Mouse (Mus musculus): ENCODE results near the gene Adcy5. TPM values are rescaled to one million over a fixed set of nuclear protein-coding genes. Genes with fewer than 3 reads are reported as not detected.

Gene Adcy5
- polyA plus RNA-seq, 1 experiment, result 12.1 TPM

DNA sequence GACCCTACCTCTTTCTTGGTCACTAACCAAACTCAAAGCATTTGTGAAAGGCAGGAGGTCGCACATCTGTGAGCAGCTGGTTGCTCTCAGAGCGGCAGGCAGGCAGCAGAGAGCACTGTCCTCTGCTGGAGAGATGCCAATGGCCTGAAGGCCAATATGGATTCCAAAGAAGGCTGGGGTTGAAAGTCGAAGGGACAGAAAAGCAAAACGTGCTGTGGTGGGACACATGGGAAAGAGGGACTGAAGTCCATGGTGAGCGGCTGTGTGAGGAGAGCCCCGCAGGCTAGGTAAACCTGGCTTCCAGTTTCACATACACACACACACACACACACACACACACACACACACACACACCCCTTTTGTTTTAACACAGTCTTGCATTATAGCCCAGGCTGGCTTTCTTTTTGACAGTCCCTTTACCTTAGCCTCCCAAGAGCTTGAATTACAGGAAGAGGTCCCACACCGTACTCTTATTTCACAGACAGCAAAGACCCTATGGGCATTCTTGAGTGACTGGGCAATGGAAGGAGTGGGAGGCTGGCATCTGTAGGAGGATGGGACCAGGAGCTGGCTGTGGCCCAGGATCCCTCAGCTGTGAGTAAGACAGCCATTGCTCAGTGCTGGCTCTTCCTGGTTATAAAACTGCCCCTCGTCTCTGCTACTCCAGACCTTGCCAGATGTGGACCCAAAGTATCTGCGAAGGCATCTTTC is 45.9 kb downstream of the Adcy5 start:
- no peak for DNase-seq (ENCODE audit: low read depth, low spot score)
- WGBS, result 66% methylated on average over 9 of the region's 9 CpGs

DNA sequence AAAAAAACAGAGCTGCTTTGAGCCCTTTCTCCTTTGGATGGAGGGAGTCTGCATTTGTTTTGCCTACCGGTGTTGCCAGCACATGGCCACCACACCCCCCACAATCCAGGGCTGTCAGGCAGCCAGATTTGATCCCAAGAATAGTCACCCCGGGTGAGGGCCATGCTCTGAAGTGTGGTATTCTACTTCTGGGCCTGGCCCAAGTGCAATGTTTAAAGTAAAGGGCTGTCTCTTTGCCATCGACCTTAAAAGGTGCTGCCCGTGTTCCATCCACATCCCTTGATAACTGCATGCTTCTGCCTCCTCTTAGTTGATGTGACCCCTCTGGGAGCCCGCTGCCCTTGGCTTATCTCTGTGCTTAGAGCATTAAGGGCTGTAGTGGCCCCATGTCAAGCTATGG is 46.6 kb downstream of the Adcy5 start:
- 63% methylated on average over 5 of the region's 5 CpGs for WGBS
- DNase-seq (ENCODE audit: low read depth, low spot score), result no peak

DNA sequence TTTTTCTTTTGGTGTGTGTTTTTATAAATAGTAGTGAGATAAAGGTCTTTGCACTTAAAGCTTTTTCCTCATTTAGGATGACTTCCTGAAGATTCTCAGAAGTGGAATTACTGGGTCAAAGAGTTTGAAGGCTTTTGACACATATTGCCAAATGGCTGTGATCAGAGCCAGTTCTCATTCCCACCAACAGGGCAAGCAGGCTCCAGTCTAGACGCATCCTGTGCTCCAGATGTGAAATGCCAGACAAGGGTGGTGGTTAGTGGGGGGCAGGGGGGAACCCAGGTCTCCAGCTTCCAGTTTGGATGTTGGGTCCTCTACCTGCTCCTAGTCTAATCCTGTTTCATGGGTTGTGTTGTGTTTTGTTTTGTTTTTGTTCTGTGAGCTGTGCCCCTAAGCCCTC is 48.8 kb downstream of the Adcy5 start:
- 81% methylated on average over 1 of the region's 1 CpGs for WGBS
- DNase-seq (ENCODE audit: low read depth, low spot score), result no peak

DNA sequence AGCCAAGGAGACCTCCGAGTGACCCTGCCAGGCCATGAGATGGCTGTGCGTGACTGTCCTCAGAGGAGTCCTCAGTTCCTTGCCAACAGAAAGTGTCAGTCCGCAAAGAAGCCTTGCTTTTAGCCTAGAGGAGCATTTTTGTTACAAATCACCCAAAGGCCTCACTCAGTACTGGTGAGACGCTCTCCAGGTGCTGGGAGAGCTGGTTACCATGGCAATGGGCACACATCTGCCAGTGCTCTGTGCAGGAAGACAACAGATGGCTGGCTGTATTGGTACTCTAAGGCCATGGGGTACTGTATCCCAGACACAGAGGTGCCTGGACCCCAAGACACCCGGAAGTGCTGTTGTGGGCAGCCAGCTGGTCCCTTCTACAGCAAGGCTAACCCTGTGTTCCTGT is 51.0 kb downstream of the Adcy5 start:
- WGBS, result 76% methylated on average over 5 of the region's 5 CpGs
- no peak for DNase-seq (ENCODE audit: low read depth, low spot score)

DNA sequence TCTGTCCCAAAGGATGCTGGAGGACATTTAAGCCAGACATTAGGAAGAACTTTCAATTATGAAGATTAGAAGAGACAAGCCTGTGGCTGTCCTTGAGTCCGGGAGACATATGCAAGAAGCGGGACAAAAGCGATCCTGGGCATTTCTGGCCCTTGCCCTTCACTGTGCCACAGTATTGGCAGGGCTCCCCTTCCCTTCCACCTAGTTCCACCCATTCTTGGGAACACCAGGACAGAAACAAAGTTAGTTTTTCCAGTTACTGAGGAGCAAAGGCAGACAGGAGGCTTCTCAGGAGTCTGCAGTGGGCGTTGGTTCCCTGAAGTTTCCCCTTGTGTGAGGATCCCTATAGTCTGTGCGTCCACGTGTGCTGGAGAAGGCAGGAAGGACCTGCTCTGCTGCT is 51.7 kb downstream of the Adcy5 start:
- DNase-seq (ENCODE audit: low read depth, low spot score), result no peak
- WGBS, result 84% methylated on average over 6 of the region's 6 CpGs

DNA sequence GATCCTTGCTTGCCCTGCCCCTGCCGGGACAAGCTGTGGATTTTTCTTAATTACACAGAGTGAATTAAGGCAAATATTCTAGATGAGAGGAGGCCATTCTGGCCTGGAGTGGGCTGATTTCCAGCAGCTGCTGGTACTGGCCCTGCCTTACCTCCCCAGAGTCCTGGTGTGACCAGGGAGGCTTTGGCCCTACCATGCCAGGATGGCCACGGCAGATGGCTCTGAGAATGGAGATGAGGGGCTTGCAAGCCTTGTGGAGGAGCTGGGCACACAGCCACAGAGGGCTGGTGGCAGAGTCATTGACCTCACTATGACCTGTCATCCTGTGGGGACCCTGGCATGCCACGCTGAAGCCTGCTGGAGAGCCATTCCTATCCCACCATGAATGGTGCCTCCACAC is 54.1 kb downstream of the Adcy5 start:
- WGBS, result 68% methylated on average over 3 of the region's 3 CpGs
- DNase-seq (ENCODE audit: low read depth, low spot score), result no peak

DNA sequence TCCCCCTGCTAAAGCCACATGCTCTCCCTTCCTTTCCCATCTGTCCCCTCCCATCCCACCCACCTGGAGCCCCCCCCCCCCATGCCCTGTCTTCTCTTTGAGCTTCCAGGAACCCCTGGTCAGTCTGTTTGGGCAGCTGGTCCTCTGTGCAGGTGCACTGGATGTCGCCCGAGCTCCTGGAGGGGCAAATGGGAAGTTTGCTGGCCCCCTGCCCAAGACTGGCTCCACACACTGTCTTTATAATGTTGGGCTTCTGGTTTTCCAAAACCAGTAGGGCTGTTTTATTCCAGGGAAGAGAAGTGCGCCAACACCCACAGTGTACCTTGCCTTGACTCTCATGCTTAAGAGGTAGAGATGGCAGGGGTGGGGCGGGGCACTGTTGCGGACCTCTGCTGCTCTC is 55.1 kb downstream of the Adcy5 start:
- DNase-seq (ENCODE audit: low read depth, low spot score), result no peak
- WGBS, result 65% methylated on average over 5 of the region's 5 CpGs

DNA sequence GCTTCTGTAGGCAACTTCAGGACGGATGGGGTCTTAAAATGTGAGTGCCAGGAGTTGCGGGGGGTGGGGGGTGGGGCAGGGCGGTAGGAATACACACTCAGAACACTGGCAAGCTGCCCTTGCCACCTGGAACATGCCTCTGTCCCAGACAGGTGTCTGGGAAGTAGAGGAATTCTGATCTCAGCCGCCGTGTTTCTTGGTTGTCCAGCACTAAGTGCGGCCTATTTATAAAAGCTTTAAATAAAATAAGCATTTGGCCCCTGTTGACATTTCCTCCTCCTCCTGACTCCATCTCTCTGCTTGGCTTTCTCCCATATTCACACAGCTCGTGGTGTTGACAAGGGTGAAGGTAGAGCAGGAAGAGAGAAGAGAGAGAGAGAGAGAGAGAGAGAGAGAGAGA is 60.4 kb downstream of the Adcy5 start:
- no peak for DNase-seq (ENCODE audit: low read depth, low spot score)
- WGBS, result 28% methylated on average over 7 of the region's 7 CpGs

DNA sequence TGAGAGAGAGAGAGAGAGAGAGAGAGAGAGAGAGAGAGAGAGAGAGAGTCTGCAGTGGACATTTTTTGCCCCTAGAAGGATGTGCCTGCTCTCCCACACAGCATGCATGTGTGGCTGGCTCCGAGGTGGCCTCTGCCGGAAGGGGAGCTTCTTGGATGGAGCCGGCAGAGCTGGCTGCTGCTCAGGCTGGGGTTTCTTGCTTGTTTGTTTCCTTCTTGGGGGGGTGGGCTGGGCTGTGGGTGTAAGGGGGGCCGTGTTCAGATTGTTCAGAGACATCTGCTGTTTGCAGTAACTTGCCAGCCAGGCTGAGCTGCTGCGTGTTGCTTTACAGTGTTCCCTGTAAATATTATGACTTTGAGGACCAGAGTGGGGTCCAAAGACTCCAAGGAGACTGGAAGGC is 60.8 kb downstream of the Adcy5 start:
- 55% methylated on average over 5 of the region's 5 CpGs for WGBS
- no peak for DNase-seq (ENCODE audit: low read depth, low spot score)

DNA sequence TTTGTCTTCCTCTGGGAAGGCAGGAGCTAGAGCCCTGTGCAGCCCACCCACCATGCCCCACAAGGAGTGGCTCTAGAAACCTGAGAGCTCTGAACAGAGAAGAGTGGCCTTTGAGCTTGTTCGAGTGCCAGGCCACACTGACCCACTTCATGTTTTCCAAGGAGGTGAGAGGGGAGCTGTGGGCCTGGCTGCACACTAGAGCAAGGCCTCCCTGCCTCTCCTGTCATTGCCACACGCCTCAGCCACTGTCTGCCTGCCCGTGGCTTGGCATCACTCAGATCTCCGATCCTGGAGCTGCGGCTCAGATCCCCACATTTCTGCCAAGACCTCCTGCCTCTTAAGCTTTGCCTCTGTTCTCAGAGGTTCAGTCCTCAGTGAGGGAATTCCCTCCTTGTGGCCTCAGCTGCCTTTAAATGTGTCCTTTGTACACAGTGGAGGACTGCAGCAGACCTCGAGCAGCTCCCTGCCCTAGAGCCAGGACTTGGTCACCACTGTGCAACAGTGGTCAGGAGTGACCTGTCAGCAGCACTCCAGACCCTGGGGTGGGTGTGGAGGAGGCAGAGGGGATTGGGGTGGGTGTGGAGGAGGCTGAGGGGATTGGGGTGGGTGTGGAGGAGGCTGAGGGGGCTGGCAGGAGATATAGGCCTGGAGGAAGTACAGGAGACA is 62.3 kb downstream of the Adcy5 start:
- WGBS, result 65% methylated on average over 6 of the region's 6 CpGs
- no peak for DNase-seq (ENCODE audit: low read depth, low spot score)

DNA sequence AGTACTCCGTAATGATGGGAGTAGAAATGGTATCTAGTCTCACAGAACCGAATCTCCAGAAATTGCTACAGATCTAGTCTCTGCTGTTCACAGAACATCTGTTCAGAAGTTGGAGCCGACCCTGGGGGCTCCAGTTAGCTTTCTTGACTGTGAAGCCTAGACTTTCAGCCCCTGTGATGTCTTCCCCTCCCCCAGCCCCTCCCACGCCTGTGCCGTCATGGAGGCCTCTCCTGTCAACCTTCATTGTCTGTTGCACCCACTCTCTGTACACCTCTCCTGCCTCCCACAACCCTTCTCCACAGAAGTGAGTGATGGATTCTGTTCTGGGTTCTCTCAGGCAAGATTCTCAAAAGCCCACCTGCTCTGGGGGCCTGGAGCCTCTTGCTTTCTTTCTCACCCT is 65.7 kb downstream of the Adcy5 start:
- 76% methylated on average over 5 of the region's 5 CpGs for WGBS

DNA sequence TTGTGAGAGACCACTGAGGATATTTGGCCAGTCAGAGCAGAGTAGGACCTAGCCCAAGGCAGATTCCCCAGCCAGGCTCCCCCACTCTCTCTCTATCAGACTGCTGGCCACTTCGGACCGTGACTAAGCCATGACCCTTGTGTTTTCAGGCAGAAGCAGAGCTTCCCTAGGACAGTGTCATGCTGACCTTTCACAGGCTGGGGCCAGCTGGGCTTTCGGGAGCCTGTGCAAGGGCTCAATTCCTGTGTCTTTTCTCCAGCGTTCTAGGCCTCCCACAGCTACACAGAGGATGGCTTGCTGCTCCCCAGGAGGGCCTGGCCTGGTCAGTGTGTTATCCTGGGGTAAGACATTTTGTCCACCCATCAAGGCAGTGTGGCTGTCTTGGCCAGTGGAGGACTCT is 66.9 kb downstream of the Adcy5 start:
- WGBS, result 76% methylated on average over 4 of the region's 4 CpGs
- no peak for DNase-seq (ENCODE audit: low read depth, low spot score)

More for the DNA sequence above, 65.7 kb downstream of the Adcy5 start:
- no peak for DNase-seq (ENCODE audit: low read depth, low spot score)

DNA sequence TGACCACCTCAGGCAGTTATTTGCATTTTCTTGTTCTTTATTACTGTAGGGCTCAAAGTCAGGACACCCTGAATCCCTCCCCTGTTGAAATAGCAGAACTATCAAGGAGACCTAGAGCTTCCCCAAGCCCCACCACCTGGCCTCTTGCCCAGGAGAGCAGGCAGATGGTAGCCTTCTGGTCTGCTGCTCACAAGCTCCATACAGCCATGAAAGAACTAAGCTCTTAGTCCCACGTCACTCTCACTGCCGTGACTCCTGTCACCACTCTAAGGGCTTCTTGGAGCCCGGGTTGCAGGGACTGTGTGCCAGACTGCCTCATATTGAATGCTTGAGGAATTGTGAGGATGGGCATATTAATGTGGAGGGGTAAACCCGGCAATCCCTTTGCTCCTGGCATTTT is 69.3 kb downstream of the Adcy5 start:
- 81% methylated on average over 4 of the region's 4 CpGs for WGBS
- DNase-seq (ENCODE audit: low read depth, low spot score), result no peak

DNA sequence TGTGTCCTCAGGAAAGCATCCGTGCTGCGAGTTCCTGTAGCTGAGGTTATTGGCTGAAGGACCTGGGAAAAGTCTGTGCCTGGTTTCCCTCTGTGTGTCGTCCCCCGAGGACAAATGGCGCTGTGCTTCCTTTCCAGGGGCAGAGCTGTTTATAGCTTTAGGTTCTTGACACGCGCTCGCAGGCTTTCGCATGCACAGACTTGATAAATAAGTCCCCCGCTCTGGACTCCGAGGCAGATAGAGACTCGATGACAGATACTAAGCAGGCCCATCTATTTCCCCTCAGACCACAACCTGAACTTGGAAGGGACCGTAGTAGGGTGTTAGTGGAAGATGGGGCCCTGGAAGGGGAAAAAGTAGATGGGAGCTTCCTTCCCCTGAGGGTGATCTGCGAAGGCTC is 70.0 kb downstream of the Adcy5 start:
- no peak for DNase-seq (ENCODE audit: low read depth, low spot score)
- 77% methylated on average over 14 of the region's 14 CpGs for WGBS

DNA sequence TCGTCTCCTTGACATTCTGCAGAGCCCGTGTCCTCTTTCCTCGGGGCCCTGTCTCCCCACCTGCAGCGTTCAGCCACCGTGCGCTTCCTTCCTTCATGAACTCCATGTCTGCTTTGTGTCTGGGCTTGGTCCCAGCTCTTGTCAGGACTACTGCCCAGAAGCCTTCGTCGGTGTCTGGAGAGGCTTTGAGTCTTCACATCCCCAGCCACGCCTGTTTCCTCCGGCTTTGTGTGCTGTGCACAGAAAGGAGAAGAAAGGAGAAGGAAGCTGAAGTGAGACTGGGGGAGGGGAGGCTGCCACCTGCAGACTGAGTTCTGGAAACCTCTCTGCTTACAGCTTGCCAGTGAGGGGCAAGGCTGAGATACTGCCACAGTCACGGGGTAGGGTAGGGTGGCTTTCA is 74.9 kb downstream of the Adcy5 start:
- 49% methylated on average over 11 of the region's 11 CpGs for WGBS
- no peak for DNase-seq (ENCODE audit: low read depth, low spot score)

DNA sequence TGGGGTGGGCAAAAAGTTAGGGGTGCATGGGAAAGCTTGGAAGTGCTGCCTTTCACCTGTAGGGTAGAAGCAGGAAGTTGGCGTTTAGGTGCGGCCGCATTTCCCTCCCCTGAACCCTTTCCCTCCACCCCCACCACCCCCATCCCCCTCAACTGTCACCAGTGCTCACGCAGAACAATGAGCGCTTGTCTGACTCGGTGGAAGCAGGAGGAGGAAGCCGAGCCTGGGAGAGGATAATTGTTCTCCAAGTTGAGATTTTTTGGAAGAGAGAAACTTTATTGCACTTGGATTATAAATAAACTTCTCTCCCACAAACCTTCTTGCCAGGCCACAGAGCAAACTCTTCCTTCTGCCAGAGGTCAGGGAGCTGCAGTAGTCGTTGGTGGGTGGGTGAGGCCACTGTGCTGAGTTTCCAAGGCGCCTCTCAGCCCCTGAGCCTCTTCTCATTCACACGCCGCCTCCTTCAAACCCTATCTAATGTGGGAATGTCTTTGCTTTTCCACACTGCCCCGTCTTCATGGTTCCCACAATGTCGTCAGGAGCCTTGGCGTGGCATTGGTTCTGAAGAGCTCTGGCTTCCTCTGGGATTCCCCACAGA is 77.6 kb downstream of the Adcy5 start:
- DNase-seq (ENCODE audit: low read depth, low spot score), result peak; percentile 22
- 12% methylated on average over 14 of the region's 14 CpGs for WGBS

DNA sequence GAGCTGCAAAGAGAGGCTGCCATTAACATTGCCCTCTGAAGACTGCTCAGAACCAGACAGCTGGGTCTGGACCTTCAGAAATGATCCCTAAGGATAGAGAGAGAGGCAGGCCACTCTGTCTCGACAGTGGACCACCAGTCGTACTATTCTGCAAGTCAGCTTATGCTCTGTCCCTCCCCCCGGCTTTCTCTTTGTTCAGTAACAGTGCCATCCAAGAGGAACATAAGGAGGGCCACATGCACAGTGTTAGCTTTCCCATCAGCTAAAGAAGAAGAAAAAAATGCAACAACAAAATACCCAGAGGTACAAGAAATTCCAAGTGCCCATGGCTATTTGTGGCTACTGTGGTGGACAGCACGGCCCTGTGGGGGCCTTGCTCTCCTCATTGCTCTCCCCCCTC is 78.7 kb downstream of the Adcy5 start:
- 83% methylated on average over 4 of the region's 4 CpGs for WGBS
- DNase-seq (ENCODE audit: low read depth, low spot score), result no peak

DNA sequence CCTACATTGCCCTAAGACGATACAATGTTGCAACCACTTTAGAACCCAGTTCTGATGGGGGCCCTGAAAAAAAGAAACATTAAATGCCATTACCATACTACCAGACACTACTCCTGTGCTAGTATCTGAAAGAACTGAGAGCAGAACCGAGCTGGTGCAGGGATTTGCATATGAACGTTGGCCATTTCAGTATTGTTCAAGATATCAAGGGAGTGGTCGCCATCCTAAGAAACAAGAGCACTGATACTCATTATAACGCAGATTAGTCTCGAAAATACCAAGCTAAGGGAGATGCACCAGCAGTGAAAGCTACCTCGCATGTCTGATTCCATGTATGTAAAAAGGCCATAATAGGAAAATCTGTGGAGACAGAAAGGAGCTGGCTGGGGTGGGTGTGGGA is 82.4 kb downstream of the Adcy5 start:
- WGBS, result 83% methylated on average over 7 of the region's 7 CpGs
- no peak for DNase-seq (ENCODE audit: low read depth, low spot score)

DNA sequence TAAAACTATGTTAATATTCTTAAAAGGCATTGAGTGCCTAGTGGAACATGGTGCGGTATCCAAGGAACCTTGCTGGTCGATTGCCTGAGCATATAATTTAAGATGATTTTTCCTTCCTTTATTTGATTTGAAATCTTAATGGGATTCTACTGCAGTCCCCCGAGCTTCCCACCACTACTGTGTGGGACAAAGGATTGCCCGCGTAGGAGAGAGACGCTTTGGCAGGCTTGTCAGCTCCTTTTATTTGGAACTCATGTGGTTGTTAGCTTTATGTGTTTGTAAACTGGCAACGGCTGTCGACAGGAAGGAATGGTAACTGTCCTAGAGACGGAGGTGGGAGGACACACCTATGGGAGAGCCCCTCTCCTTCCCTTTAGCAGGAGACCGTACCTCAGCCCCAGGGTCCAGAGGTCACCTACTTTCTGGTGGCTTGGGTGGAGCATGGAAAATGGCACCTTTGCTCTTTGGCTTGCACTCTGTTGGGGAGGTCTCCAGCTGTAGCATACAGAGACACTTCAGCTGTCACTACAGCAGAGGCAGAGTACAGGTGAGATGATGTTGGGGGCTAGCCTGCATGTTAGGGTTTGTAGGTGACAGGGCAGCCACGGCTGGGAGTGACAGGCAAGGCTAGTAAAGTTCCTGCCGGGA is 84.8 kb downstream of the Adcy5 start:
- 30% methylated on average over 12 of the region's 12 CpGs for WGBS
- no peak for DNase-seq (ENCODE audit: low read depth, low spot score)

DNA sequence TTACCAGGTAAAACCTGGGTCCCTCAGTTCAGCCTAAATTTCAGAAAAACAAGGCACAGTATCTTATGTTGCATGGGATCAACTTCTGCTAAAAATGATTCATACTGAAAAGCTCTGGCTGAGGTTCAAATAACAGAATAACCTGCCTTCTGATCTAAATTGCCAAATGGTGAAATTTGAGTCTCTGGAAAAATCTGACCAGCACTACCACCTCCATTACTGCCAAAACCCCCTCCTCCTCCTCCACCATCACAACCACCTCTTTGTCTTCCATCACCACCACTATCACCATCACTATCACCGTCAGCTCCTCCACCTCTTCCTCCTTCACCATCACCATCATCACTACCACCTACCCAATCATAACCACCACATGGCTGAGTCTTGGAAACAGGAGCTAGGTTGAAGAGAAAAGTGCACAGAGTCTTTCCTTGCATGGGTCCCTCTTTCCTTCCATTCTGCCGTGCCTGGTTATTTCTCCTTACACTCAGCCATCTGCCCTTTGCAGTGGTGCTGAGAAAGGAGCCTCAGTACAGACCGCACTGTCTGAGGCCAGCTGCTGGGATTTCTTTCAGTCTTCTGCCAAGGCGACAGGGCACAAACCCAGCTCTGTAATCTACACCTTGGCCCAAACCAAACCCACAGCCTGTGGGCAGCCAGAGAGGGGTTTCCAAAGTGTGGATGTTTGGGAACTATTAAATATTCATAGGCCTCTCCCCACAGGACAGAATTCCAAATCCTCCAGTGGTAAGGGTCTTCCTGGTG is 85.5 kb downstream of the Adcy5 start:
- 80% methylated on average over 4 of the region's 4 CpGs for WGBS

More for the DNA sequence above, 85.5 kb downstream of the Adcy5 start:
- no peak for DNase-seq (ENCODE audit: low read depth, low spot score)
